Comparison of ENCODE assay signal across 8 mouse cellular contexts in the genomic region with DNA sequence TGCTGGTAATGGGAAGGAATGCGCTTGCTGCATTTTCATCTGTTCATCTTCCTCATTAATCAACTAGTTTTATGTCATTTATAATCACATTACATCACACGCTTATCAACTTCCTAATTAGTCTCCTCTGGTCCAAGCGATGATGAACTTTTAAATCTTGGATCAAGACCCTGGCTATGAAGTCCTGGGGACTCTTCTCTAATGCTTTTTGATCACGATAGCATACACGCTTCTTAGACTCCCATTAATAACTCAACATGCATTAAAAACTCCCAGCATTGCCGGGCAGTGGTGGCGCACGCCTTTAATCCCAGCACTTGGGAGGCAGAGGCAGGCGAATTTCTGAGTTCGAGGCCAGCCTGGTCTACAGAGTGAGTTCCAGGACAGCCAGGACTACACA. TPM values are rescaled to one million over a fixed set of nuclear protein-coding genes. Genes with fewer than 3 reads are reported as not detected.
DNase-seq lines count a peak whose midpoint lies in the region; ATAC-seq and TF ChIP-seq lines count a peak whose summit lies in the region.

No protein-coding gene starts in this region.

- no peaks in the 10 kb centered on the region for H3K27me3 ChIP-seq in C2C12 (ENCODE audit: control insufficient read depth, insufficient read depth, insufficient read length)
- no peaks in the 10 kb centered on the region for H3K27me3 ChIP-seq in forebrain, embryonic 13.5 days
- no peaks in the 10 kb centered on the region for H3K27me3 ChIP-seq in liver, embryonic 13.5 days

- no peak for DNase-seq in gastrocnemius, adult 2 months
- no peak for DNase-seq in gastrocnemius, postnatal 14 days
- DNase-seq in liver, embryonic 13.5 days = no peak
- DNase-seq in right cerebral cortex, postnatal 10 days (ENCODE audit: low spot score in 2 of 2) = no peak
- no peak for DNase-seq in adipocyte (ENCODE audit: low spot score)
- DNase-seq in kidney, adult 8-10 months = no peak

- peak overlapping the region; percentile 96 for H3K4me3 ChIP-seq in gastrocnemius, adult 2 months
- peak overlapping the region; percentile 65 for H3K4me3 ChIP-seq in C2C12 (ENCODE audit: insufficient read depth, poor library complexity, severe bottlenecking)
- H3K4me3 ChIP-seq in forebrain, embryonic 13.5 days = peak overlapping the region; percentile 87
- peak overlapping the region; percentile 83 for H3K4me3 ChIP-seq in liver, embryonic 13.5 days (replicated peaks)

- H3K27ac ChIP-seq in gastrocnemius, adult 2 months = peak overlapping the region; percentile 98
- H3K27ac ChIP-seq in forebrain, embryonic 13.5 days = no peak overlapping the region
- peak overlapping the region; percentile 19 for H3K27ac ChIP-seq in liver, embryonic 13.5 days

- peaks cover 79% of the 10 kb centered on the region for H3K79me2 ChIP-seq in C2C12 (ENCODE audit: control insufficient read depth, insufficient read depth)

- H3K4me2 ChIP-seq in forebrain, embryonic 13.5 days = peak overlapping the region; percentile 84
- H3K4me2 ChIP-seq in liver, embryonic 13.5 days = peak overlapping the region; percentile 77

- 22% methylated on average over 10 of the region's 10 CpGs for WGBS in forebrain, embryonic 13.5 days
- 13% methylated on average over 10 of the region's 10 CpGs for WGBS in liver, embryonic 13.5 days (ENCODE audit: insufficient replicate concordance)

- peaks cover 48% of the 10 kb centered on the region for H3K36me3 ChIP-seq in C2C12 (ENCODE audit: control insufficient read depth, insufficient read depth)
- H3K36me3 ChIP-seq in forebrain, embryonic 13.5 days (ENCODE audit: poor library complexity, severe bottlenecking) = peaks cover 23% of the 10 kb centered on the region
- peaks cover 37% of the 10 kb centered on the region for H3K36me3 ChIP-seq in liver, embryonic 13.5 days

- TF ChIP-seq CTCF in gastrocnemius, adult 2 months (IDR thresholded peaks at IDR 0.05) = no peak
- no peak for TF ChIP-seq CTCF in C2C12 (IDR thresholded peaks at IDR 0.05; ENCODE audit: control insufficient read depth, insufficient read depth, insufficient read length)

- no peak overlapping the region for H3ac ChIP-seq in C2C12 (ENCODE audit: control insufficient read depth, insufficient read length, low read depth)

- intact Hi-C loops in gastrocnemius, adult 2 months (cut with DNase I) = no loop called here
- intact Hi-C loops in gastrocnemius, postnatal 14 days (cut with DNase I; ENCODE audit: low total_unique reads) = no loop called here

- peak; percentile 48 for ATAC-seq in forebrain, embryonic 13.5 days
- ATAC-seq in liver, embryonic 13.5 days (ENCODE audit: low read depth) = peak; percentile 6; the same call in 1 of the 2 replicates

- H3K9me3 ChIP-seq in forebrain, embryonic 13.5 days (replicated peaks) = no peaks in the 10 kb centered on the region
- no peaks in the 10 kb centered on the region for H3K9me3 ChIP-seq in liver, embryonic 13.5 days (replicated peaks)

- H3K79me3 ChIP-seq in C2C12 (ENCODE audit: low read depth) = peaks cover 54% of the 10 kb centered on the region

- H3K4me1 ChIP-seq in forebrain, embryonic 13.5 days = peaks cover 16% of the 10 kb centered on the region
- H3K4me1 ChIP-seq in liver, embryonic 13.5 days (replicated peaks) = peaks cover 56% of the 10 kb centered on the region

- H3K9ac ChIP-seq in forebrain, embryonic 13.5 days = peak overlapping the region; percentile 72
- peak overlapping the region; percentile 79 for H3K9ac ChIP-seq in liver, embryonic 13.5 days

TF ChIP-seq in C2C12, 6 proteins besides CTCF, POLR2A, EP300 and RAD21:
- TF ChIP-seq FOSL1 (IDR thresholded peaks at IDR 0.05; ENCODE audit: insufficient read depth, low read length, poor library complexity, severe bottlenecking) (no peak), MAX (IDR thresholded peaks at IDR 0.05) (no peak), USF1 (IDR thresholded peaks at IDR 0.05; ENCODE audit: low read depth) (no peak), CEBPB (IDR thresholded peaks at IDR 0.05; ENCODE audit: low read depth) (no peak), MYOG (IDR thresholded peaks at IDR 0.05; ENCODE audit: control insufficient read depth, extremely low read depth, insufficient read length) (no peak), MYOD1 (IDR thresholded peaks at IDR 0.05; ENCODE audit: control insufficient read depth, insufficient read length, low read depth) (no peak)

RNA-seq across cellular contexts. Expression of a gene that starts 0.5 kb away (rescaled TPM):
- 10 to 100 TPM; 40.7 to 41.1 TPM for total RNA-seq in gastrocnemius, adult 2 months (2021)
- total RNA-seq in gastrocnemius, postnatal 14 days (2021) = 10 to 100 TPM; 31.3 to 35.4 TPM
- polyA plus RNA-seq in C2C12 (2012; fragmentation: generic; extraction: Trizol) = 35.1 TPM
- polyA plus RNA-seq in forebrain, embryonic 13.5 days (2015; fragmentation: Nextera tagmentation; extraction: Ambion mirVana) = 19.2 and 25.2 TPM in 2 replicates
- 18.8 and 22.0 TPM in 2 replicates for polyA plus RNA-seq in liver, embryonic 13.5 days (2015; fragmentation: Nextera tagmentation; extraction: Ambion mirVana)

RNA-seq across cellular contexts. Expression of a gene that starts 0.8 kb away (rescaled TPM):
- 10 to 100 TPM; 60.3 to 84.9 TPM for total RNA-seq in gastrocnemius, adult 2 months (2021)
- total RNA-seq in gastrocnemius, postnatal 14 days (2021) = 10 to 100 TPM; 70.4 to 78.1 TPM
- polyA plus RNA-seq in C2C12 (2012; fragmentation: generic; extraction: Trizol) = 23.6 TPM
- 98.1 and 112 TPM in 2 replicates for polyA plus RNA-seq in forebrain, embryonic 13.5 days (2015; fragmentation: Nextera tagmentation; extraction: Ambion mirVana)
- 75.4 and 89.5 TPM in 2 replicates for polyA plus RNA-seq in liver, embryonic 13.5 days (2015; fragmentation: Nextera tagmentation; extraction: Ambion mirVana)
